Mouse (Mus musculus): ENCODE results near the gene Usp20.

GRCm38 (mm10) chr2:30938574-30938991 is 43.5 kb upstream of the Usp20 start:
- TF ChIP-seq CTCF (IDR thresholded peaks at IDR 0.05; ENCODE audit: extremely low read depth, insufficient read depth, insufficient read length, insufficient replicate concordance): no peak
- TF ChIP-seq POLR2A (IDR thresholded peaks at IDR 0.05; ENCODE audit: low read depth, low read length): no peak

Data from spleen, adult 2 months (tissue).